Mouse (Mus musculus) CH12.LX (cell line): Measurements from ENCODE around the gene Lin28b. TPM values are rescaled to one million over a fixed set of nuclear protein-coding genes. Genes with fewer than 3 reads are reported as not detected.

ENCODE experiments used
- DNase-seq: peaks from one replicate; pipeline ENCODE4 v3.0.0-alpha.2; 2013; ENCODE audit errors: extremely low read depth
- H3K27ac ChIP-seq: 2 replicates; pipeline ENCODE4 v1.5.1; 2012; ENCODE audit warnings: low read depth, mild to moderate bottlenecking, control low read depth, moderate library complexity; ENCODE audit not compliant: insufficient read depth
- H3K27me3 ChIP-seq: replicated peaks from 2 replicates; pipeline ENCODE3; 2012; ENCODE audit warnings: inconsistent platforms
- H3K36me3 ChIP-seq, 2 experiments: replicated peaks in 1 of 2; 2 replicates each; pipeline versions ENCODE3 to v1.6.1; 2012; ENCODE audit warnings: inconsistent platforms in 1 of 2, low read length in 1 of 2, mild to moderate bottlenecking in 1 of 2, mixed read lengths in 1 of 2, moderate library complexity in 1 of 2; ENCODE audit not compliant: control insufficient read depth in 1 of 2, insufficient read depth in 1 of 2
- H3K4me1 ChIP-seq, 2 experiments: 2 replicates each; pipeline ENCODE4 v1.6.1; 2012; ENCODE audit warnings: inconsistent platforms in 1 of 2, moderate library complexity in 1 of 2; ENCODE audit not compliant: insufficient read depth in 2 of 2, control insufficient read depth in 1 of 2
- H3K4me2 ChIP-seq: 2 replicates; pipeline ENCODE4 v1.6.1; 2012; ENCODE audit warnings: low read depth, mild to moderate bottlenecking, control low read depth; ENCODE audit not compliant: poor library complexity, insufficient read depth, severe bottlenecking
- H3K4me3 ChIP-seq, 3 experiments: fragments of 150-350 bp in 1 of 3; sonication (generic) in 1 of 3; replicated peaks in 1 of 3; 2 replicates each; pipeline versions ENCODE3 to v1.5.1; 2011 to 2012; ENCODE audit warnings: low read depth in 2 of 3, low read length in 2 of 3, mild to moderate bottlenecking in 2 of 3, moderate library complexity in 2 of 3, control low read depth in 1 of 3, improper control_type of control experiment in 1 of 3, inconsistent platforms in 1 of 3, mixed read lengths in 1 of 3; ENCODE audit not compliant: poor library complexity in 1 of 3
- H3K79me2 ChIP-seq: replicated peaks from 2 replicates; pipeline ENCODE4 v1.6.1; 2012; ENCODE audit warnings: mild to moderate bottlenecking, moderate library complexity; ENCODE audit not compliant: control insufficient read depth, poor library complexity, insufficient read depth, severe bottlenecking; ENCODE audit errors: extremely low read depth
- H3K9ac ChIP-seq: 2 replicates; pipeline ENCODE4 v1.6.1; 2012; ENCODE audit warnings: low read depth, mild to moderate bottlenecking, control low read depth, moderate library complexity; ENCODE audit not compliant: insufficient read depth
- H3K9me3 ChIP-seq: replicated peaks from 2 replicates; pipeline ENCODE3; 2012; ENCODE audit warnings: low read length, inconsistent platforms, mixed read lengths
- BHLHE40 ChIP-seq: IDR thresholded peaks from 2 replicates; pipeline ENCODE4 v1.6.1; 2011; ENCODE audit warnings: mild to moderate bottlenecking, low read depth, low read length, improper control_type of control experiment
- CHD1 ChIP-seq: IDR thresholded peaks from 2 replicates; pipeline ENCODE4 v1.6.1; 2012; ENCODE audit warnings: low read depth, low read length, improper control_type of control experiment, inconsistent platforms
- CHD2 ChIP-seq: IDR thresholded peaks from 2 replicates; pipeline ENCODE4 v1.6.1; 2011; ENCODE audit warnings: low read length, improper control_type of control experiment
- E2F4 ChIP-seq: IDR thresholded peaks from 2 replicates; pipeline ENCODE4 v1.6.1; 2011; ENCODE audit warnings: low read depth, low read length, improper control_type of control experiment; ENCODE audit not compliant: insufficient replicate concordance
- EP300 ChIP-seq: IDR thresholded peaks from 2 replicates; pipeline ENCODE4 v1.6.1; 2011; ENCODE audit warnings: low read length, improper control_type of control experiment
- ETS1 ChIP-seq: conservative IDR thresholded peaks from 2 replicates; pipeline ENCODE4 v1.6.1; 2012; ENCODE audit warnings: low read depth, mild to moderate bottlenecking, inconsistent platforms, low read length, improper control_type of control experiment, moderate library complexity
- GABPA ChIP-seq: IDR thresholded peaks from 2 replicates; pipeline ENCODE4 v1.6.1; 2012; ENCODE audit warnings: low read depth, low read length, improper control_type of control experiment, inconsistent platforms; ENCODE audit not compliant: insufficient replicate concordance
- HCFC1 ChIP-seq: IDR thresholded peaks from 2 replicates; pipeline ENCODE4 v1.6.1; 2012; ENCODE audit warnings: low read depth, mild to moderate bottlenecking, inconsistent platforms, low read length, improper control_type of control experiment
- IRF4 ChIP-seq: IDR thresholded peaks from 2 replicates; pipeline ENCODE4 v1.6.1; 2014; ENCODE audit warnings: low read depth, mild to moderate bottlenecking, inconsistent platforms, low read length, improper control_type of control experiment
- MAFK ChIP-seq: IDR thresholded peaks from 2 replicates; pipeline ENCODE4 v1.6.1; 2011; ENCODE audit warnings: low read length, improper control_type of control experiment; ENCODE audit not compliant: insufficient replicate concordance
- MAX ChIP-seq: IDR thresholded peaks from 2 replicates; pipeline ENCODE4 v1.6.1; 2011; ENCODE audit warnings: low read length, improper control_type of control experiment
- MEF2A ChIP-seq: IDR thresholded peaks from 2 replicates; pipeline ENCODE4 v1.6.1; 2014; ENCODE audit warnings: low read depth, mild to moderate bottlenecking, inconsistent platforms, low read length, improper control_type of control experiment, borderline replicate concordance
- MYC ChIP-seq: IDR thresholded peaks from 2 replicates; pipeline ENCODE4 v1.6.1; 2011; ENCODE audit warnings: low read depth, mild to moderate bottlenecking, improper control_type of control experiment, low read length
- NELFE ChIP-seq: IDR thresholded peaks from 2 replicates; pipeline ENCODE4 v1.6.1; 2011; ENCODE audit warnings: low read depth, low read length, improper control_type of control experiment
- NRF1 ChIP-seq: IDR thresholded peaks from 2 replicates; pipeline ENCODE4 v1.6.1; 2014; ENCODE audit warnings: low read depth, mild to moderate bottlenecking, inconsistent platforms, low read length, improper control_type of control experiment, moderate library complexity
- POLR2A ChIP-seq: IDR thresholded peaks from 2 replicates; pipeline ENCODE4 v1.6.1; 2011; ENCODE audit warnings: low read depth, mild to moderate bottlenecking, improper control_type of control experiment, low read length
- RCOR1 ChIP-seq: conservative IDR thresholded peaks from 2 replicates; pipeline ENCODE4 v1.6.1; 2012; ENCODE audit warnings: low read depth, mild to moderate bottlenecking, inconsistent platforms, low read length, improper control_type of control experiment
- SIN3A ChIP-seq: IDR thresholded peaks from 2 replicates; pipeline ENCODE4 v1.6.1; 2012; ENCODE audit warnings: low read length, improper control_type of control experiment, inconsistent platforms
- TBP ChIP-seq: conservative IDR thresholded peaks from 2 replicates; pipeline ENCODE4 v1.6.1; 2011; ENCODE audit warnings: low read depth, low read length, improper control_type of control experiment
- UBTF ChIP-seq: IDR thresholded peaks from 2 replicates; pipeline ENCODE4 v1.6.1; 2012; ENCODE audit warnings: low read depth, mild to moderate bottlenecking, inconsistent platforms, low read length, improper control_type of control experiment, moderate library complexity
- ZNF384 ChIP-seq: IDR thresholded peaks from 2 replicates; pipeline ENCODE4 v1.6.1; 2012; ENCODE audit warnings: low read depth, low read length, improper control_type of control experiment, inconsistent platforms
- dilution Hi-C: fragments of 300-500 bp; cut with MboI; formaldehyde crosslinking; loops from 2 replicates; pipeline ENCODE4 v1.14.3; 2020; ENCODE audit warnings: low sequenced_read_pairs; ENCODE audit not compliant: extremely low pct_unique_long_range_greater_than_20kb, extremely low pct_ligation_motif_present
- in situ Hi-C: fragments of 300-500 bp; cut with MboI; formaldehyde crosslinking; loops from 3 replicates; pipeline ENCODE4 v1.14.3; 2019; ENCODE audit warnings: low sequenced_read_pairs, low pct_ligation_motif_present, low pct_unique_long_range_greater_than_20kb, mixed read lengths
- polyA plus RNA-seq: library from polyadenylated mRNA; unstranded; fragments of >175 nt; gene quantifications from 2 replicates; pipeline ENCODE4 v1.2.1, GENCODE M21; 2012; ENCODE audit warnings: low read depth; ENCODE audit not compliant: insufficient read length
- total RNA-seq, 2 experiments: library from RNA; depleted of rRNA; stranded (reverse); fragments of 300-350 nt in 1 of 2; fragments of >200 nt in 1 of 2; gene quantifications; 2 replicates each; pipeline ENCODE4 v1.2.3; 2012 to 2014

The Lin28b gene
- total and polyA plus RNA-seq, 3 experiments: 10.0 to 14.1 (median 11.6) TPM

- Histone ChIP-seq H3K4me1 (peaks cover 0 to 11% of the 10 kb centered on the region in 2 experiments; a peak in 2 of 4 replicates), H3K9me3 (no peaks in the 10 kb centered on the region), H3K4me2 (no peak overlapping the region), H3K79me2 (no peaks in the 10 kb centered on the region), H3K27ac (no peak overlapping the region), H3K27me3 (no peaks in the 10 kb centered on the region), H3K36me3 (peaks cover 4 to 5% of the 10 kb centered on the region in 2 experiments), H3K9ac (no peak overlapping the region), H3K4me3 (no peak overlapping the region)
- in situ Hi-C loops: no loop called here
- no peak for TF ChIP-seq MAX
- no peak for TF ChIP-seq HCFC1
- TF ChIP-seq ETS1: no peak
- no peak for TF ChIP-seq GABPA
- no peak for TF ChIP-seq MYC
- TF ChIP-seq MAFK: no peak
- no peak for TF ChIP-seq NELFE
- TF ChIP-seq RCOR1: no peak
- TF ChIP-seq POLR2A: no peak
- no peak for TF ChIP-seq IRF4
- no peak for TF ChIP-seq MEF2A
- no peak for TF ChIP-seq UBTF
- no peak for TF ChIP-seq EP300
- no peak for TF ChIP-seq SIN3A
- TF ChIP-seq ZNF384: no peak
- no peak for TF ChIP-seq NRF1
- TF ChIP-seq CHD2: no peak
- no peak for TF ChIP-seq CHD1
- DNase-seq: no peak
- dilution Hi-C loops: no loop called here
Measured at GRCm38 (mm10) chr10:45422372-45422771, 63.8 kb downstream of the Lin28b start.

- in situ Hi-C loops: no loop called here
- Histone ChIP-seq H3K4me1 (no peaks in the 10 kb centered on the region), H3K9me3 (no peaks in the 10 kb centered on the region), H3K27me3 (no peaks in the 10 kb centered on the region), H3K27ac (no peak overlapping the region), H3K4me3 (no peak overlapping the region), H3K36me3 (peaks cover 0 to 2% of the 10 kb centered on the region in 2 experiments)
- TF ChIP-seq E2F4: no peak
- no peak for TF ChIP-seq BHLHE40
- TF ChIP-seq TBP: no peak
- TF ChIP-seq MYC: no peak
- TF ChIP-seq, all 38 proteins: peak for 0
- dilution Hi-C loops: no loop called here
- Histone ChIP-seq H3K79me2 (no peaks in the 10 kb centered on the region), H3K4me2 (no peak overlapping the region), H3K9ac (no peak overlapping the region)
- no peak for DNase-seq
Measured at GRCm38 (mm10) chr10:45412144-45412543, 74.1 kb downstream of the Lin28b start.
